Mouse (Mus musculus) CH12.LX (cell line): ENCODE data around the gene Gm13283. TPM values are rescaled to one million over a fixed set of nuclear protein-coding genes. Genes with fewer than 3 reads are reported as not detected.
"Not testable (repeated sequence)": the region's sequence is repeated elsewhere in the genome, so short reads cannot be mapped to it uniquely, and the experiment has no call there.

ENCODE experiments used
- DNase-seq: peaks from one replicate; pipeline ENCODE4 v3.0.0-alpha.2; 2013; ENCODE audit errors: extremely low read depth
- H3K27ac ChIP-seq: 2 replicates; pipeline ENCODE4 v1.5.1; 2012; ENCODE audit warnings: low read depth, mild to moderate bottlenecking, control low read depth, moderate library complexity; ENCODE audit not compliant: insufficient read depth
- H3K27me3 ChIP-seq: replicated peaks from 2 replicates; pipeline ENCODE3; 2012; ENCODE audit warnings: inconsistent platforms
- H3K36me3 ChIP-seq, 2 experiments: replicated peaks in 1 of 2; 2 replicates each; pipeline versions ENCODE3 to v1.6.1; 2012; ENCODE audit warnings: inconsistent platforms in 1 of 2, low read length in 1 of 2, mild to moderate bottlenecking in 1 of 2, mixed read lengths in 1 of 2, moderate library complexity in 1 of 2; ENCODE audit not compliant: control insufficient read depth in 1 of 2, insufficient read depth in 1 of 2
- H3K4me1 ChIP-seq, 2 experiments: 2 replicates each; pipeline ENCODE4 v1.6.1; 2012; ENCODE audit warnings: inconsistent platforms in 1 of 2, moderate library complexity in 1 of 2; ENCODE audit not compliant: insufficient read depth in 2 of 2, control insufficient read depth in 1 of 2
- H3K4me2 ChIP-seq: 2 replicates; pipeline ENCODE4 v1.6.1; 2012; ENCODE audit warnings: low read depth, mild to moderate bottlenecking, control low read depth; ENCODE audit not compliant: poor library complexity, insufficient read depth, severe bottlenecking
- H3K4me3 ChIP-seq, 3 experiments: fragments of 150-350 bp in 1 of 3; sonication (generic) in 1 of 3; replicated peaks in 1 of 3; 2 replicates each; pipeline versions ENCODE3 to v1.5.1; 2011 to 2012; ENCODE audit warnings: low read depth in 2 of 3, low read length in 2 of 3, mild to moderate bottlenecking in 2 of 3, moderate library complexity in 2 of 3, control low read depth in 1 of 3, improper control_type of control experiment in 1 of 3, inconsistent platforms in 1 of 3, mixed read lengths in 1 of 3; ENCODE audit not compliant: poor library complexity in 1 of 3
- H3K79me2 ChIP-seq: replicated peaks from 2 replicates; pipeline ENCODE4 v1.6.1; 2012; ENCODE audit warnings: mild to moderate bottlenecking, moderate library complexity; ENCODE audit not compliant: control insufficient read depth, poor library complexity, insufficient read depth, severe bottlenecking; ENCODE audit errors: extremely low read depth
- H3K9ac ChIP-seq: 2 replicates; pipeline ENCODE4 v1.6.1; 2012; ENCODE audit warnings: low read depth, mild to moderate bottlenecking, control low read depth, moderate library complexity; ENCODE audit not compliant: insufficient read depth
- H3K9me3 ChIP-seq: replicated peaks from 2 replicates; pipeline ENCODE3; 2012; ENCODE audit warnings: low read length, inconsistent platforms, mixed read lengths
- BHLHE40 ChIP-seq: IDR thresholded peaks from 2 replicates; pipeline ENCODE4 v1.6.1; 2011; ENCODE audit warnings: mild to moderate bottlenecking, low read depth, low read length, improper control_type of control experiment
- CHD1 ChIP-seq: IDR thresholded peaks from 2 replicates; pipeline ENCODE4 v1.6.1; 2012; ENCODE audit warnings: low read depth, low read length, improper control_type of control experiment, inconsistent platforms
- CTCF ChIP-seq, 2 experiments: IDR thresholded peaks in 1 of 2; conservative IDR thresholded peaks in 1 of 2; 2 replicates each; pipeline ENCODE4 v1.5.1; 2011 to 2012; ENCODE audit warnings: low read depth in 2 of 2, low read length in 2 of 2, improper control_type of control experiment in 1 of 2, inconsistent platforms in 1 of 2, mild to moderate bottlenecking in 1 of 2, moderate library complexity in 1 of 2
- E2F4 ChIP-seq: IDR thresholded peaks from 2 replicates; pipeline ENCODE4 v1.6.1; 2011; ENCODE audit warnings: low read depth, low read length, improper control_type of control experiment; ENCODE audit not compliant: insufficient replicate concordance
- ELF1 ChIP-seq: IDR thresholded peaks from 2 replicates; pipeline ENCODE4 v1.6.1; 2014; ENCODE audit warnings: low read depth, mild to moderate bottlenecking, inconsistent platforms, low read length, improper control_type of control experiment
- IRF4 ChIP-seq: IDR thresholded peaks from 2 replicates; pipeline ENCODE4 v1.6.1; 2014; ENCODE audit warnings: low read depth, mild to moderate bottlenecking, inconsistent platforms, low read length, improper control_type of control experiment
- JUND ChIP-seq: conservative IDR thresholded peaks from 2 replicates; pipeline ENCODE4 v1.6.1; 2011; ENCODE audit warnings: low read depth, low read length, improper control_type of control experiment
- MXI1 ChIP-seq: IDR thresholded peaks from 2 replicates; pipeline ENCODE4 v1.6.1; 2011; ENCODE audit warnings: mild to moderate bottlenecking, low read depth, low read length, improper control_type of control experiment
- NELFE ChIP-seq: IDR thresholded peaks from 2 replicates; pipeline ENCODE4 v1.6.1; 2011; ENCODE audit warnings: low read depth, low read length, improper control_type of control experiment
- UBTF ChIP-seq: IDR thresholded peaks from 2 replicates; pipeline ENCODE4 v1.6.1; 2012; ENCODE audit warnings: low read depth, mild to moderate bottlenecking, inconsistent platforms, low read length, improper control_type of control experiment, moderate library complexity
- USF1 ChIP-seq: IDR thresholded peaks from 2 replicates; pipeline ENCODE4 v1.6.1; 2014; ENCODE audit warnings: low read depth, mild to moderate bottlenecking, inconsistent platforms, low read length, improper control_type of control experiment
- ZMIZ1 ChIP-seq: IDR thresholded peaks from 2 replicates; pipeline ENCODE4 v1.6.1; 2012; ENCODE audit warnings: low read depth, mild to moderate bottlenecking, inconsistent platforms, low read length, improper control_type of control experiment
- dilution Hi-C: fragments of 300-500 bp; cut with MboI; formaldehyde crosslinking; loops from 2 replicates; pipeline ENCODE4 v1.14.3; 2020; ENCODE audit warnings: low sequenced_read_pairs; ENCODE audit not compliant: extremely low pct_unique_long_range_greater_than_20kb, extremely low pct_ligation_motif_present
- in situ Hi-C: fragments of 300-500 bp; cut with MboI; formaldehyde crosslinking; loops from 3 replicates; pipeline ENCODE4 v1.14.3; 2019; ENCODE audit warnings: low sequenced_read_pairs, low pct_ligation_motif_present, low pct_unique_long_range_greater_than_20kb, mixed read lengths
- polyA plus RNA-seq: library from polyadenylated mRNA; unstranded; fragments of >175 nt; gene quantifications from 2 replicates; pipeline ENCODE4 v1.2.1, GENCODE M21; 2012; ENCODE audit warnings: low read depth; ENCODE audit not compliant: insufficient read length
- total RNA-seq, 2 experiments: library from RNA; depleted of rRNA; stranded (reverse); fragments of 300-350 nt in 1 of 2; fragments of >200 nt in 1 of 2; gene quantifications; 2 replicates each; pipeline ENCODE4 v1.2.3; 2012 to 2014

The Gm13283 gene
- total RNA-seq (2012; rRNA removed) (not detected in 2 replicates), total RNA-seq (2014; rRNA removed) (not detected in 2 replicates), polyA plus RNA-seq (not detected in 2 replicates)

DNA sequence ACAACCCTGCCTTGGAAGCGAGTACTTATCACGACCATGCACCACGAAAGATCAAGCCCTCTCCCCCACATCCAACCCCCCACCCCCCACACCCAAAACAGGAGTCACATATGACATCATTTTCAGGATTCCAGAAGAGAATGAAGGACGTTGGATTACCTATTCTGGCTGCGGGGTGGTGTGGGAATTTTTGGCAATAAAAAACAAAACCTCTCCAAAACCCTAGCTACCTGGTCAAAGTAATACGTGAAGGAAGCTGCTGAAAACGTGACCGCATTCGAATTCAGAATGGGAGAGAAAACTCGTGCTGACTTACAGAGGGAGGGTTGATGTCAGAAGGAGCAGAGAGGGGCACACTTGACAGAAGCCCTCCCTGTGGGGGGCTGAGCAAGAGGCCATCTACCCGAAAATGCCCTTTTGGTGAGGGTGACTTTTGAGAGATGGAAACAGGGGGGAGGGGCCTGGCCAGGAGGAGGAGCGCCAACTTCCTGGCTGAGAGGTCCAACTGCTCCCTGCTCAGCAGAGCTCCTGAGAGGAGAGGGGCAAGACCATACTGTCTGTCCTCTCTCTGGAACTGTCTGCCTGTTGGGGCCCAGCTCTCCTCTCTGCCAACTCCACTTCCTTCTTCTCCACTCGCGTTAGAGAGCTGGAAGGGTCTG is at the start of gene Gm13283:
Gene Gm13283, plus strand, starts transcription at position 510 of the 659 bp plus-strand sequence.
- dilution Hi-C loops, DNase-seq, H3K79me2 ChIP-seq, in situ Hi-C loops, H3K9me3 ChIP-seq, H3K27ac ChIP-seq, H3K27me3 ChIP-seq, H3K4me1 ChIP-seq, H3K36me3 ChIP-seq: not testable (repeated sequence)
- TF ChIP-seq BHLHE40, result peak; percentile 34; the same call in 1 of the 2 replicates
- TF ChIP-seq ZMIZ1, result peak; percentile 32; the same call in 1 of the 2 replicates
- Histone ChIP-seq H3K4me2 (peak within 1 kb of the TSS; percentile 56; the same call in 1 of the 2 replicates), H3K9ac (peak within 1 kb of the TSS; percentile 60; the same call in 1 of the 2 replicates), H3K4me3 (peak within 1 kb of the TSS in 1 of 3 experiments; percentile 63)

DNA sequence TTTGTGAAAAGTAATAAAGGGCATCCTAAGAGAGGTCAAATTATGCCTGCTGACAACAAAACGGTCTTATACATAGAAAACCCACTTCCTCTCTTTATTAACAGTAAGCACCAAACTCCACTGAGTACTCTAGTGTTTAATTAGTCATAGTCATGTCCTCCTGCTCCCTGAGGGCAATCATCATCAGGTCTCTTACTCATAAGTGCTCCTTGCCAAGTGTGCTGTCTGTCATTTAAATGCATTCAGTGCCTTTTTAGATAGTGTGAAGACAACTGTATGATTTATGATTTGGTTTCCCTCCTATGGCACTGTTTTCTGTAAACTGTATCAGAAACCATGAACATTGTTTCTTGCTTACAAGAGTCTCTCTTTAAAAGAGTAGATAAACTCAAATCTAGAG is 45.6 kb upstream of the Gm13283 start:
- no peak overlapping the region for H3K4me2 ChIP-seq
- H3K36me3 ChIP-seq, result peaks cover 17 to 45% of the 10 kb centered on the region in 2 experiments
- no peak overlapping the region for H3K4me3 ChIP-seq
- dilution Hi-C loops, result no loop called here
- H3K27me3 ChIP-seq, result no peaks in the 10 kb centered on the region
- H3K4me1 ChIP-seq, result peaks cover 3 to 16% of the 10 kb centered on the region in 2 experiments
- H3K9me3 ChIP-seq, result peaks cover 14% of the 10 kb centered on the region
- H3K79me2 ChIP-seq, result peaks cover 25% of the 10 kb centered on the region
- in situ Hi-C loops, result no loop called here
- DNase-seq, result no peak
- no peak overlapping the region for H3K27ac ChIP-seq
- no peak for TF ChIP-seq IRF4
- no peak for TF ChIP-seq UBTF
- TF ChIP-seq E2F4, result no peak
- TF ChIP-seq CHD1, result no peak
- TF ChIP-seq NELFE, result no peak
- TF ChIP-seq CTCF (conservative IDR thresholded peaks at IDR 0.05 in 1 of 2, IDR thresholded peaks at IDR 0.05 in 1 of 2; ENCODE audit: low read depth in 2 of 2, low read length in 2 of 2), result no peak
- TF ChIP-seq MXI1, result no peak
- H3K9ac ChIP-seq, result no peak overlapping the region

DNA sequence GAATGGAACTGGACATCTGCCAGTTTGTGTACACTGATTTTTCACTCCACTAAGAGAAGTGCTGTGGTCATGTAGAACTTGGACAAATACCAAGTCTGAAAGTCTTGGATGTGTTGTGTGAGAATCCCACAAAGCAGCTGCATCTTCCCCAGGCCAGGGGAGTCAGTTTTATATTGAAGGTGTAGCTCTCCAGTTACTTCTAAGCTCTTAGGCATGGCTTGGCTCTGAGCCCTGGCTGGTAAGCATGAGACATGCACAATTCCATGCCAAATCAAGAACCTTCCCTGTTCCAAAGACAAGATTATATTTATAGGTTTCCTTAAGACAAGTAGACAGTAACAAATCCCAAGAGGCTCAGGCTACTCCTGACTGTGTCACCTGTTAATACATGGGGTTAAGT is 44.9 kb upstream of the Gm13283 start:
- peaks cover 3 to 17% of the 10 kb centered on the region in 2 experiments for H3K4me1 ChIP-seq
- no peak overlapping the region for H3K4me2 ChIP-seq
- H3K27me3 ChIP-seq, result no peaks in the 10 kb centered on the region
- peaks cover 27% of the 10 kb centered on the region for H3K79me2 ChIP-seq
- no peak overlapping the region for H3K27ac ChIP-seq
- H3K36me3 ChIP-seq, result peaks cover 17 to 45% of the 10 kb centered on the region in 2 experiments
- H3K9me3 ChIP-seq, result peaks cover 14% of the 10 kb centered on the region
- in situ Hi-C loops (no loop called here), dilution Hi-C loops (no loop called here)
- no peak for DNase-seq
- no peak overlapping the region for H3K4me3 ChIP-seq
- no peak overlapping the region for H3K9ac ChIP-seq
- TF ChIP-seq USF1, result no peak
- no peak for TF ChIP-seq NELFE
- no peak for TF ChIP-seq ELF1
- TF ChIP-seq CHD1, result no peak
- no peak for TF ChIP-seq JUND
